Comparison of ENCODE assay signal across 8 mouse cellular contexts in genomic region chr6:49218275-49218802, GRCm38 (mm10). TPM values are rescaled to one million over a fixed set of nuclear protein-coding genes. Genes with fewer than 3 reads are reported as not detected.
A peak's percentile ranks its signal among the peaks of the same experiment; 100 is the strongest.
DNase-seq lines count a peak whose midpoint lies in the region; ATAC-seq and TF ChIP-seq lines count a peak whose summit lies in the region.

No protein-coding gene starts in this region.

- no peaks in the 10 kb centered on the region for H3K36me3 ChIP-seq in heart, embryonic 13.5 days
- no peaks in the 10 kb centered on the region for H3K36me3 ChIP-seq in G1E (replicated peaks)
- no peaks in the 10 kb centered on the region for H3K36me3 ChIP-seq in forebrain, embryonic 14.5 days (ENCODE audit: control insufficient read depth, insufficient read depth, low read length)
- no peaks in the 10 kb centered on the region for H3K36me3 ChIP-seq in liver, embryonic 12.5 days
- no peaks in the 10 kb centered on the region for H3K36me3 ChIP-seq in stomach, postnatal 0 days (ENCODE audit: control insufficient read depth, insufficient read depth, low read length)

- no peaks in the 10 kb centered on the region for H3K9me3 ChIP-seq in heart, embryonic 13.5 days
- no peaks in the 10 kb centered on the region for H3K9me3 ChIP-seq in G1E (replicated peaks)
- no peaks in the 10 kb centered on the region for H3K9me3 ChIP-seq in forebrain, embryonic 14.5 days (replicated peaks; ENCODE audit: control insufficient read depth, low read length)
- no peaks in the 10 kb centered on the region for H3K9me3 ChIP-seq in liver, embryonic 12.5 days (replicated peaks)
- no peaks in the 10 kb centered on the region for H3K9me3 ChIP-seq in stomach, postnatal 0 days (ENCODE audit: control insufficient read depth, low read length)

- no peaks in the 10 kb centered on the region for H3K27me3 ChIP-seq in heart, embryonic 13.5 days (replicated peaks)
- no peaks in the 10 kb centered on the region for H3K27me3 ChIP-seq in G1E (ENCODE audit: insufficient read depth, low read length)
- H3K27me3 ChIP-seq in forebrain, embryonic 14.5 days (replicated peaks; ENCODE audit: control insufficient read depth, insufficient read depth, low read length) = no peaks in the 10 kb centered on the region
- H3K27me3 ChIP-seq in liver, embryonic 12.5 days (replicated peaks) = no peaks in the 10 kb centered on the region
- H3K27me3 ChIP-seq in stomach, postnatal 0 days (ENCODE audit: control insufficient read depth, insufficient read depth, low read length) = no peaks in the 10 kb centered on the region; the same call in 1 of the 2 replicates

- H3K4me1 ChIP-seq in heart, embryonic 13.5 days = peaks cover 17% of the 10 kb centered on the region
- H3K4me1 ChIP-seq in G1E (ENCODE audit: insufficient read depth, low read depth, low read length) = peaks cover 10% of the 10 kb centered on the region
- 0 out of 2 replicates have a peak, but pooled peaks cover 3% of the 10 kb centered on the region for H3K4me1 ChIP-seq in forebrain, embryonic 14.5 days (ENCODE audit: control insufficient read depth, insufficient read depth, low read length)
- H3K4me1 ChIP-seq in liver, embryonic 12.5 days = peaks cover 23% of the 10 kb centered on the region
- no peaks in the 10 kb centered on the region for H3K4me1 ChIP-seq in stomach, postnatal 0 days (replicated peaks; ENCODE audit: control insufficient read depth, insufficient read depth)

- TF ChIP-seq EP300 in stomach, postnatal 0 days (optimal IDR thresholded peaks at IDR 0.05) = no peak

- H3K9ac ChIP-seq in heart, embryonic 13.5 days = peak overlapping the region; percentile 94
- H3K9ac ChIP-seq in forebrain, embryonic 14.5 days (ENCODE audit: low read length) = peak overlapping the region; percentile 56
- peak overlapping the region; percentile 75 for H3K9ac ChIP-seq in liver, embryonic 12.5 days
- no peak overlapping the region for H3K9ac ChIP-seq in stomach, postnatal 0 days (ENCODE audit: low read length)

- peak overlapping the region; percentile 92 for H3K4me2 ChIP-seq in heart, embryonic 13.5 days
- peak overlapping the region; percentile 55 for H3K4me2 ChIP-seq in forebrain, embryonic 14.5 days (ENCODE audit: low read length)
- H3K4me2 ChIP-seq in liver, embryonic 12.5 days = peak overlapping the region; percentile 93
- H3K4me2 ChIP-seq in stomach, postnatal 0 days (replicated peaks; ENCODE audit: low read depth) = peak overlapping the region; percentile 52

- WGBS in heart, embryonic 13.5 days = under 1% methylated on average over 31 of the region's 31 CpGs
- under 1% methylated on average over 31 of the region's 31 CpGs for WGBS in forebrain, embryonic 14.5 days
- under 1% methylated on average over 31 of the region's 31 CpGs for WGBS in liver, embryonic 12.5 days (ENCODE audit: insufficient replicate concordance)
- under 1% methylated on average over 31 of the region's 31 CpGs for WGBS in stomach, postnatal 0 days

- H3K27ac ChIP-seq in heart, embryonic 13.5 days (replicated peaks) = no peak overlapping the region
- no peak overlapping the region for H3K27ac ChIP-seq in forebrain, embryonic 14.5 days (ENCODE audit: low read depth, low read length)
- peak overlapping the region; percentile 99 for H3K27ac ChIP-seq in liver, embryonic 12.5 days
- H3K27ac ChIP-seq in stomach, postnatal 0 days (replicated peaks) = no peak overlapping the region

- ATAC-seq in heart, embryonic 13.5 days (ENCODE audit: extremely low read depth, insufficient number of reproducible peaks, low FRiP score, low TSS enrichment) = no peak
- ATAC-seq in G1E (ENCODE audit: extremely low read depth, insufficient number of reproducible peaks, low FRiP score, poor library complexity, severe bottlenecking) = no peak
- ATAC-seq in forebrain, embryonic 14.5 days = no peak
- ATAC-seq in liver, embryonic 12.5 days = no peak
- ATAC-seq in stomach, postnatal 0 days (ENCODE audit: low FRiP score, low TSS enrichment) = no peak

- DNase-seq in heart, adult 11 months = no peak
- no peak for DNase-seq in G1E (ENCODE audit: low spot score)
- DNase-seq in forebrain, embryonic 14.5 days (ENCODE audit: low spot score) = peak; percentile 37
- DNase-seq in stomach, postnatal 0 days (ENCODE audit: low spot score) = no peak
- no peak for DNase-seq in adrenal gland, adult 8-10 months
- no peak for DNase-seq in testis, postnatal 14 days (ENCODE audit: low spot score)

- TF ChIP-seq CTCF in G1E (IDR thresholded peaks at IDR 0.05; ENCODE audit: low read depth, low read length) = no peak
- TF ChIP-seq CTCF in stomach, postnatal 0 days (IDR thresholded peaks at IDR 0.05; ENCODE audit: low read depth) = no peak

- H3K4me3 ChIP-seq in heart, embryonic 13.5 days = peak overlapping the region; percentile 74
- H3K4me3 ChIP-seq in G1E (ENCODE audit: low read depth, low read length) = peak overlapping the region; percentile 78
- peak overlapping the region; percentile 57 for H3K4me3 ChIP-seq in forebrain, embryonic 14.5 days (ENCODE audit: low read depth, low read length)
- peak overlapping the region; percentile 81 for H3K4me3 ChIP-seq in liver, embryonic 12.5 days
- peak overlapping the region; percentile 58 for H3K4me3 ChIP-seq in stomach, postnatal 0 days (ENCODE audit: low read depth, low read length)

RNA-seq across cellular contexts. Expression of gene Igf2bp3, which starts 3.6 kb away (rescaled TPM):
- 39.2 and 44.0 TPM in 2 replicates for polyA plus RNA-seq in heart, embryonic 13.5 days (2015; fragmentation: Nextera tagmentation; extraction: Ambion mirVana)
- total RNA-seq in G1E (2014; fragmentation: Nextera tagmentation) = 50.9 and 56.3 TPM in 2 replicates
- total RNA-seq in G1E (2017) = 36.1 and 41.2 TPM in 2 replicates
- 18.5 and 25.9 TPM in 2 replicates for polyA plus RNA-seq in G1E (2012)
- polyA plus RNA-seq in forebrain, embryonic 14.5 days (2014; fragmentation: Nextera tagmentation; extraction: Ambion mirVana) = 30.6 and 32.9 TPM in 2 replicates
- polyA plus RNA-seq in liver, embryonic 12.5 days (2016; fragmentation: Nextera tagmentation; extraction: Ambion mirVana) = 32.0 and 33.7 TPM in 2 replicates
- 40.7 and 43.6 TPM in 2 replicates for polyA plus RNA-seq in stomach, postnatal 0 days (2015; fragmentation: Nextera tagmentation; extraction: Ambion mirVana)
- total RNA-seq in adrenal gland, adult 8-10 months (2022) = under 1 TPM in 2 of 4 experiments, not detected in 2; 0.05 to 0.12 TPM

RNA-seq across cellular contexts. Expression of gene Tra2a, which starts 45.5 kb away (rescaled TPM):
- polyA plus RNA-seq in heart, embryonic 13.5 days (2015; fragmentation: Nextera tagmentation; extraction: Ambion mirVana) = 57.7 and 67.6 TPM in 2 replicates
- total RNA-seq in G1E (2014; fragmentation: Nextera tagmentation) = 174 and 194 TPM in 2 replicates
- 130 and 160 TPM in 2 replicates for total RNA-seq in G1E (2017)
- 20.8 and 35.7 TPM in 2 replicates for polyA plus RNA-seq in G1E (2012)
- polyA plus RNA-seq in forebrain, embryonic 14.5 days (2014; fragmentation: Nextera tagmentation; extraction: Ambion mirVana) = 76.3 and 84.1 TPM in 2 replicates
- 57.7 and 63.0 TPM in 2 replicates for polyA plus RNA-seq in liver, embryonic 12.5 days (2016; fragmentation: Nextera tagmentation; extraction: Ambion mirVana)
- polyA plus RNA-seq in stomach, postnatal 0 days (2015; fragmentation: Nextera tagmentation; extraction: Ambion mirVana) = 34.6 and 35.4 TPM in 2 replicates
- 10 to 100 TPM; 55.9 to 86.1 (median 66.6) TPM for total RNA-seq in adrenal gland, adult 8-10 months (2022)
